Mouse (Mus musculus): ENCODE results near the gene Pxn.

- no peak for TF ChIP-seq CTCF (IDR thresholded peaks at IDR 0.05; ENCODE audit: low read depth)
- no peak for TF ChIP-seq EP300 (IDR thresholded peaks at IDR 0.05; ENCODE audit: low read depth)
Observed at GRCm38 (mm10) chr5:115543509-115544253, 37.2 kb downstream of the Pxn start.
